Mouse (Mus musculus) right cerebral cortex, postnatal 36 days (tissue): Measurements from ENCODE around the gene Cldn14.
"Not testable (repeated sequence)": the region's sequence is repeated elsewhere in the genome, so short reads cannot be mapped to it uniquely, and the experiment has no call there.

ENCODE experiments used
- DNase-seq, 2 experiments: peaks; one replicate each; pipeline ENCODE4 v3.0.0; 2022; ENCODE audit warnings: low spot score in 2 of 2, mixed read lengths in 1 of 2

Gene Cldn14

GRCm38 (mm10) chr16:94009356-94009755, 719 bp upstream of the Cldn14 start:
- no peak for DNase-seq

- DNase-seq: no peak
These were observed 1.7 kb downstream of the Cldn14 start for GRCm38 (mm10) chr16:94006706-94007665.

GRCm38 (mm10) chr16:94003478-94003877, 5.2 kb downstream of the Cldn14 start:
- DNase-seq: no peak

- no peak for DNase-seq
These were observed 7.3 kb downstream of the Cldn14 start for GRCm38 (mm10) chr16:94001366-94001765.

- no peak for DNase-seq
These were observed 9.7 kb downstream of the Cldn14 start for GRCm38 (mm10) chr16:93998895-93999294.

- peak; percentile 51 to 57 for DNase-seq
These were observed 25.1 kb downstream of the Cldn14 start for GRCm38 (mm10) chr16:93983576-93983975.

- DNase-seq: no peak
These were observed 26.3 kb downstream of the Cldn14 start for GRCm38 (mm10) chr16:93982341-93982740.

- no peak for DNase-seq
These were observed 27.3 kb downstream of the Cldn14 start for GRCm38 (mm10) chr16:93981190-93981841.

- not testable (repeated sequence) for DNase-seq
These were observed 28.3 kb downstream of the Cldn14 start for GRCm38 (mm10) chr16:93980338-93980737.

GRCm38 (mm10) chr16:93979316-93979715, 29.3 kb downstream of the Cldn14 start:
- DNase-seq: no peak

- no peak for DNase-seq
These were observed 31.1 kb downstream of the Cldn14 start for GRCm38 (mm10) chr16:93977587-93977986.

- no peak for DNase-seq
These were observed 31.7 kb downstream of the Cldn14 start for GRCm38 (mm10) chr16:93976907-93977306.

- no peak for DNase-seq
These were observed 33.2 kb downstream of the Cldn14 start for GRCm38 (mm10) chr16:93975430-93975829.

GRCm38 (mm10) chr16:93974278-93974677, 34.4 kb downstream of the Cldn14 start:
- DNase-seq: no peak

- no peak for DNase-seq
These were observed 35.1 kb downstream of the Cldn14 start for GRCm38 (mm10) chr16:93973554-93973953.

GRCm38 (mm10) chr16:93973123-93973522, 35.5 kb downstream of the Cldn14 start:
- DNase-seq: no peak

- DNase-seq: no peak
These were observed 37.6 kb downstream of the Cldn14 start for GRCm38 (mm10) chr16:93971046-93971445.

GRCm38 (mm10) chr16:93967893-93968292, 40.7 kb downstream of the Cldn14 start:
- DNase-seq: no peak

GRCm38 (mm10) chr16:93962283-93962682, 46.4 kb downstream of the Cldn14 start:
- no peak for DNase-seq

- no peak for DNase-seq
These were observed 47.5 kb downstream of the Cldn14 start for GRCm38 (mm10) chr16:93961099-93961646.

- DNase-seq: no peak
These were observed 48.1 kb downstream of the Cldn14 start for GRCm38 (mm10) chr16:93960495-93960894.

GRCm38 (mm10) chr16:93957402-93957801, 51.2 kb downstream of the Cldn14 start:
- no peak for DNase-seq

- no peak for DNase-seq
These were observed 51.7 kb downstream of the Cldn14 start for GRCm38 (mm10) chr16:93956986-93957385.
